Mouse (Mus musculus) retina, embryonic 14.5 days (tissue): ENCODE measurements at regions not wholly inside any gene's neighbourhood (a gene's known extent, or its start where the extent isn't known, plus 50 kb on each side); places are given as distances from the start of the nearest gene placed in this dataset.

Source experiments
- DNase-seq: peaks from one replicate; pipeline ENCODE4 v3.0.0-alpha.2; 2015; ENCODE audit warnings: low spot score

DNA sequence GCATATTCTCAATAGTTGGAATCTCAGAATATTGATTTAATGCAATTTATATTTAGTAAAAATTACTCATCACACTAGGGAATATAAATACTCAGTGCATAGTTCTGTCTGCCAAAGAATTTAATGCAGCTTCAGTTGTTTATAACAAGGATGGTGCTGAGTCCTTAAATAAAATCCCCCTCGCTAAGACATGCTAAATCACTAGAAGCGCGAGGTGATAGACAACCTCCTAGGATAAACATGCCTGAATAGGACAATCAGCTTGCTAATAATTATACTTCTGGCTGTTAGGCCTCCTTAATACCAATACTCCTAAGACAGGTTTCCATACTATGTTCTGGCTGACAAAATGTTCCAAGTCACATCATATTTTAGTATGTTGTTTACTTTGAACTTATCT lies 3650.0 kb downstream of the 9330182O14Rik start:
- DNase-seq, result no peak

DNA sequence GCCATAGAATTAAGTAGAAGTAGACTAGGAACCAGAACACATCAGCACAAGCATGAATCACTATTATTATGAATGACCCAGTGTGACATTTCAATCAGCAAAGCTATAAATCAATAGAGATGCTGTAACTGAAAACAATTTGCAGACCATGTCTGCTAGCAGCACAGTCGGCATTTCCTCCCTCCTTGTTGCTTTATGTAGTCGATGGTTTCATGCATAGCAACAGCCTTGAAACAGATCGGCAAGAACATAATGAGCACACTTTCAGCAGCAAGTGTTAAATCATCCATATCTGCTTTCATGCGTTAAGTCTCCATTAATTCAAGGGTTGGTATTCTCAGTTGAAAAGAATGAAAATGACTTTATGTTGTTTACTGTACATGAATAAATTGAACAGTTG lies 3669.2 kb downstream of the 9330182O14Rik start:
- DNase-seq, result peak; percentile 3
